Mouse (Mus musculus): ENCODE results near the gene Sec31a. TPM values are rescaled to one million over a fixed set of nuclear protein-coding genes. Genes with fewer than 3 reads are reported as not detected.

Sec31a gene
- 152 TPM for total RNA-seq (2023)

DNA sequence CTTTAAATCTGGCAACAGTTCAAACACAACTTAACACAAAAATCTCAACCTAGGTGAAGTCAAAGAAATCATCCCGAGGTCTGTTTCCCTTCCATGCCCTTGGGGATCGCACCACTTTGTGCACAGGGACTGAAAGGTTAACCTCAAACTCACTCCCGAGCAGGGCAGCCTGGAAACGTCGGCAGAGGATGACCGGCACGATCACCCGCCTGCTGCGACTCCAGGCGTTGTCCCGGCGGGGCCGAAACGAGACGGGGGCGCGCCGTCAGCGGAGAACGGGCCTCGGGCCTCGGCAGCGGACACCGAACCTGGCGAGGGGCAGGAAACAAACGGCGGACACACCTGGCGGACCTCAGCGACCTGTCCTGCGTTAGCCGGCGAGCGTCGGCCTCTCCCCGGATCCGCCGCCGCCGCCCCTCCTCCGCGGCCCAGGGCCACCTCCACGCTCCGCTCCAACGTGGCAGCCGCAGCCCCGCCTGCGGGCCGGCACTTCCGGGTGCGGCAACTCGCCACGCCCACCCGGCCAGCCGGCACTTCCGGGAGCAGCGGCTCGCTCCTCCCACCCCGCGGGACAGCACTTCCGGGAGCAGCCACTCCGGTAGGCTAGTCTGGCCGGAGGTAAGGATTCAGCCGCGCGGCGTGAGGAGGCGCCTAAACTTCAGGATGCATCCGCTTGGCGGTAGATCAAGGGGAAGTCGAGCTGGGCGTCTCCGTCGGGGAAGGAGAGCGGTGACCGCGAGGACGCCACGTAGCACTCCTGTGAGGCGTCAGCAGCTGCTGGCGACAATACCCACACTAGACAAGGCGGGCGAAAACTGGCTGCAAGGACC is at the start of gene Sec31a:
Gene Sec31a (minus strand): TSS at position 474 of the 830 bp plus-strand sequence.

Other genes starting within 250 kb of the Sec31a start
- gene Lin54, start 84.4 kb upstream of the Sec31a start, total RNA-seq (2023) = 30.0 TPM
- gene Cops4, start 102.1 kb upstream of the Sec31a start, total RNA-seq (2023) = 59.0 TPM
- gene Plac8, start 156.0 kb upstream of the Sec31a start, total RNA-seq (2023) = 29.6 TPM

All from CD4-positive naive resting alpha-beta T cell, adult 57 days (primary cell).